Mouse (Mus musculus) stomach, embryonic 14.5 days (tissue): ENCODE results near the gene Uts2. TPM values are rescaled to one million over a fixed set of nuclear protein-coding genes. Genes with fewer than 3 reads are reported as not detected.

Source experiments
- ATAC-seq: fragments of 200-750 bp; cut with Nextera tagmentation; 2 replicates; pipeline ENCODE4 v1.8.0; 2017; ENCODE audit warnings: low read depth, moderate TSS enrichment; ENCODE audit not compliant: insufficient number of reproducible peaks, insufficient read depth, low FRiP score
- H3K27ac ChIP-seq: fragments of 300-500 bp; sonication (generic); 2 replicates; pipeline ENCODE4 v1.5.1; 2014; ENCODE audit warnings: mild to moderate bottlenecking, low read length, moderate library complexity, mixed read lengths
- H3K27me3 ChIP-seq: fragments of 300-500 bp; sonication (generic); 2 replicates; pipeline ENCODE4 v1.6.1; 2014; ENCODE audit warnings: low read length, control low read depth, mixed read lengths; ENCODE audit not compliant: control insufficient read depth, insufficient read depth
- H3K36me3 ChIP-seq: fragments of 300-500 bp; sonication (generic); 2 replicates; pipeline ENCODE4 v1.6.1; 2014; ENCODE audit warnings: mild to moderate bottlenecking, control low read depth, low read length, moderate library complexity, mixed read lengths; ENCODE audit not compliant: control insufficient read depth, insufficient read depth
- H3K4me1 ChIP-seq: fragments of 300-500 bp; sonication (generic); 2 replicates; pipeline ENCODE4 v1.6.1; 2014; ENCODE audit warnings: low read length, control low read depth, mixed read lengths; ENCODE audit not compliant: control insufficient read depth, insufficient read depth
- H3K4me2 ChIP-seq: fragments of 300-500 bp; sonication (generic); replicated peaks from 2 replicates; pipeline ENCODE4 v1.6.1; 2014; ENCODE audit warnings: low read depth, low read length, control low read depth
- H3K4me3 ChIP-seq: fragments of 300-500 bp; sonication (generic); 2 replicates; pipeline ENCODE4 v1.5.1; 2014; ENCODE audit warnings: low read depth, low read length, control low read depth
- H3K9ac ChIP-seq: fragments of 300-500 bp; sonication (generic); replicated peaks from 2 replicates; pipeline ENCODE4 v1.6.1; 2014; ENCODE audit warnings: low read depth, mild to moderate bottlenecking, control low read depth, low read length, moderate library complexity, mixed read lengths
- H3K9me3 ChIP-seq: fragments of 300-500 bp; sonication (generic); 2 replicates; pipeline ENCODE4 v1.6.1; 2016; ENCODE audit warnings: low read depth, low read length, control low read depth; ENCODE audit not compliant: control insufficient read depth
- WGBS: fragments of 180-500 bp; shearing (Covaris S2); extraction: QIAGEN DNeasy Blood & Tissue Kit; methylation state at CpG from one replicate; pipeline ENCODE4 v1.1.7; 2014; 5-methylcytosine and 5-hydroxymethylcytosine counted together
- polyA plus RNA-seq: library from polyadenylated mRNA; unstranded; fragments of >200 nt; fragmentation: Nextera tagmentation; extraction: Ambion mirVana; gene quantifications from 2 replicates; pipeline ENCODE4 v1.2.1, GENCODE M21; 2014

Gene Uts2
- polyA plus RNA-seq, 1 experiment from 2014 or later, result not detected

DNA sequence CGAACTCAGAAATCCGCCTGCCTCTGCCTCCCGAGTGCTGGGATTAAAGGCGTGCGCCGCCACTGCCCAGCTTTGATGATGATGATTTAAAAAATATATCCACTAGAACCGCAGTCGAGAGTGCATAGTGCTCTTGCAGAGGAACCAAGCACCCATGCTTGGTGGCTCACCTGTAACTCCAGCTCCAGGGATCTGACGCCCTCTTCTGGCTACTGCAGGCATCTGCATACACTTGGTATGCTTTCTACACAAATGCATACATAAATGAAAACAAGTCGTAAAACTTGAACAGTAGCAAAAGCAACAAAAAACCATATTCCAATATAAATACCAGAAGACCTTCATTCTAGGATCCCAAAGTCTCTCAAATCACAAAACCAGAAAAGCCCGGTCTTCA is 31.3 kb upstream of the Uts2 start:
- H3K4me2 ChIP-seq, result no peak overlapping the region
- H3K9me3 ChIP-seq, result no peaks in the 10 kb centered on the region
- no peak overlapping the region for H3K9ac ChIP-seq
- H3K4me1 ChIP-seq, result no peaks in the 10 kb centered on the region
- H3K36me3 ChIP-seq, result no peaks in the 10 kb centered on the region
- H3K27ac ChIP-seq, result no peak overlapping the region
- no peak overlapping the region for H3K4me3 ChIP-seq
- 70% methylated on average over 11 of the region's 11 CpGs for WGBS
- no peak for ATAC-seq
- no peaks in the 10 kb centered on the region for H3K27me3 ChIP-seq

DNA sequence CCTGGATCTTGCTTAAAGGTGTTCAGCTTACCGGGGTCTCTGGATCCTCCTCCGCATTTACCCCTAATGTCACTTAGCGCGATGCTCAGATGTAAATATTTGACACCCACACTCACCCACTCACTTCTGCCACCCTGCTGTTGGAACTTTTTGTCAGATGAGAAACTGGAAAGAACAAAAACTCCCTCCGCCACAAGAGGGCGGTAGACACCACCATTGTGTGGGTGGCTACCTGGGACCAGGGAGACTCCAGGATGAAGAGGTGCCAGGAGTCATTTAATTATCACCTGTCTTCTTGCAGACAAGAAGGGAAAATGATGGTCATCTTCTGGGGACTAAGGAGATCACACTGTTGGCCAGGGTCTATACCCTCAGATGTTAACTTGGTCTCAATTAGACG is 30.3 kb upstream of the Uts2 start:
- ATAC-seq, result no peak
- Histone ChIP-seq H3K4me2 (no peak overlapping the region), H3K9me3 (no peaks in the 10 kb centered on the region), H3K36me3 (no peaks in the 10 kb centered on the region), H3K4me3 (no peak overlapping the region), H3K9ac (no peak overlapping the region), H3K27me3 (no peaks in the 10 kb centered on the region), H3K27ac (no peak overlapping the region), H3K4me1 (no peaks in the 10 kb centered on the region)
- 13% methylated on average over 7 of the region's 7 CpGs for WGBS

DNA sequence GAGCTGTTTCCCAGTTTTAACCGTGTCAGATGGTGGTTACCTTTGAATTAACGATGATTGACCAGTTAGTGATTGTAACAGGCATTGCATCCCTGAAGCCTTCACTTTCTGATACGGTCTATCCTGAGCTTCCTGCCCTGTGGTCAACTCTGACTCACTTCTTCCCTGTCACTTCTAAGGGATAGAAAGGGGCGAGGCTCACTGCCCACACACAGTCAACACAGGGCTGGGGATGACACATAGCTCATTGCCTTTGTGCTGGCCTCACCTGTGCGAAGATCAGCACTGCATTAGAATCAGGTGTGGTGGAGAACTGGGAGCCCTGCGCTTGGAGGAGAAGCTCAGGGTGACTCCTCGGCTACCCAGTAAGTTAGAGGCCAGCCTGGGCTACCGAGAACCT is 27.9 kb upstream of the Uts2 start:
- no peaks in the 10 kb centered on the region for H3K27me3 ChIP-seq
- H3K9ac ChIP-seq, result no peak overlapping the region
- H3K27ac ChIP-seq, result no peak overlapping the region
- no peaks in the 10 kb centered on the region for H3K9me3 ChIP-seq
- H3K4me1 ChIP-seq, result no peaks in the 10 kb centered on the region
- H3K4me2 ChIP-seq, result no peak overlapping the region
- ATAC-seq, result no peak
- no peak overlapping the region for H3K4me3 ChIP-seq
- H3K36me3 ChIP-seq, result no peaks in the 10 kb centered on the region
- 83% methylated on average over 8 of the region's 8 CpGs for WGBS

DNA sequence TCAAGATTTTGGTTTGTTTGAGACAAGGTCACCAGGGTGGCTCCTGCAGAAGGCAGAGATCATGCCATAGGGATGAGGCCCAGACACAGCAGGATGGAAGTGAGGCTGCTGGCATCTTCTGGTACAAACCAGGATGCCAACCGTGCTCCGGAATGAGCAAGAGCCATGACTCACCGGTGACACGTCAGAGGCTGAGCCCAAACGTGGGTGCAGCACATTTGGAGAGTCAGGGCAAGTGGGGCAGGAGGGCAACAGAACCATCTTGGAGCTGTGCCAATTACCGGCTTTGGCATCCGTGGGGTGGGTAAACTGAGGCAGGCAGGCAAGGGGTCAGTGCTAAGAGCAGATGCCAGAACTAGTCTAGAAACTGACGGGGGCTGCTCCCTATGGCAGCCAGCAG is 23.6 kb upstream of the Uts2 start:
- Histone ChIP-seq H3K9ac (no peak overlapping the region), H3K4me3 (no peak overlapping the region), H3K36me3 (no peaks in the 10 kb centered on the region), H3K27me3 (no peaks in the 10 kb centered on the region), H3K4me1 (no peaks in the 10 kb centered on the region), H3K27ac (no peak overlapping the region), H3K4me2 (no peak overlapping the region), H3K9me3 (no peaks in the 10 kb centered on the region)
- no peak for ATAC-seq
- 78% methylated on average over 8 of the region's 8 CpGs for WGBS

DNA sequence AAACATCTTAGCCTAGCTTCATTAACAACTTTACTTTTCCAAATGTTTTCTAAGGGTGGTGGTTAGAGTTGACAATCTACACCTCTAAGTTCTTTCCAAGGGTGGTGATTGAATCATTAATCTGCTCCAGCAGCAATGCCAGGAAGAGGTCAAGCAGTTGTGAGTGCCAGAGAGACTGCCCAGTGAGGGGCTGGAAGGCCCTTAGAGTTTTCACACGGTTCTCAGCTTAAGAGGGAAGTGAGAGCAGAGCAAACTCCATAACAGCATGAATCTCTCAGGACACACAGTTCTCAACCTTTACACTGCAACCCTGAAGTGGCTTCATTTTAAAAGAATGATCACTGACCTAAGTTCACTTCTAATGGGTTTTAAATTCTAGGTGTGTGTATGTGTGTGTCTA is 21.8 kb upstream of the Uts2 start:
- WGBS, result 18% methylated on average over 1 of the region's 1 CpGs
- no peak overlapping the region for H3K4me3 ChIP-seq
- H3K4me2 ChIP-seq, result no peak overlapping the region
- ATAC-seq, result no peak
- H3K27ac ChIP-seq, result no peak overlapping the region
- H3K27me3 ChIP-seq, result no peaks in the 10 kb centered on the region
- no peaks in the 10 kb centered on the region for H3K9me3 ChIP-seq
- no peaks in the 10 kb centered on the region for H3K36me3 ChIP-seq
- H3K9ac ChIP-seq, result no peak overlapping the region
- no peaks in the 10 kb centered on the region for H3K4me1 ChIP-seq

DNA sequence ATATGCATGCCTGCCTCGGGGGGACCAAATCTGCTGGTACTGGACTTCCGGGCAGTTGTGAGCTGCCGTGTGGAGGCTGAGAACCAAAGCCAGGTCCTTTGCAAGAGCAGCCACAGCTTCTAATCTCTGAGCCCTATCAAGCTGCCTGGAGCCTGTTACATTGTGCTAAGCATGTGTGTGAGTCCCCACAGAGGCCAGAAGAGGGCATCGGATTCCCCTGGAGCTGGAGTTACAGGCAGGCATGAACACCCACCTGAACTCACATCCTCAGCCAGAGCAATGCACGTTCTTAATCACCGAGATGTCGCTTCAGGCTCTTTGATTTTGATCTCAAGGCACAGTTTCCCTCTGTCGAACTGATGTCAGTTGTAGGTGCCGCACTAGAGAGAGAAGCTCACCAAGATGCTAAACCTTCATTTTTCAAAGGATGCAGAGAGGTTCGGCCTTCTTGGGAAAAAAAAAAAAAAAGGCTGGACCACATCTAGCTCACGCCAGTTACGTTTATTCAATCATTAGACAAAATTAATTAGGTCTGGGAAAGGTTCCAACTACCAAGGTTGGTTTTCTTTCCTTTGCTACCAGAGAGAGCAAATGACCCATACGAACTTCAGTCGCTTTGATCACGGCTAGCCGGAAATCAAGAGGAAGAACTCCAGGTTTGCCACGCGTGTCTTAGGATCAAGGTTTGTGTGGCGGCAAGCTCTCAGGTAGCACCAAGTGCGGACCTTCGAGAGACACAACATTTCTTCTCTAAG is 18.6 kb upstream of the Uts2 start:
- Histone ChIP-seq H3K4me2 (no peak overlapping the region), H3K4me3 (no peak overlapping the region), H3K4me1 (no peaks in the 10 kb centered on the region), H3K36me3 (no peaks in the 10 kb centered on the region), H3K9ac (no peak overlapping the region), H3K9me3 (no peaks in the 10 kb centered on the region), H3K27ac (no peak overlapping the region), H3K27me3 (no peaks in the 10 kb centered on the region)
- WGBS, result 80% methylated on average over 21 of the region's 21 CpGs
- ATAC-seq, result no peak

DNA sequence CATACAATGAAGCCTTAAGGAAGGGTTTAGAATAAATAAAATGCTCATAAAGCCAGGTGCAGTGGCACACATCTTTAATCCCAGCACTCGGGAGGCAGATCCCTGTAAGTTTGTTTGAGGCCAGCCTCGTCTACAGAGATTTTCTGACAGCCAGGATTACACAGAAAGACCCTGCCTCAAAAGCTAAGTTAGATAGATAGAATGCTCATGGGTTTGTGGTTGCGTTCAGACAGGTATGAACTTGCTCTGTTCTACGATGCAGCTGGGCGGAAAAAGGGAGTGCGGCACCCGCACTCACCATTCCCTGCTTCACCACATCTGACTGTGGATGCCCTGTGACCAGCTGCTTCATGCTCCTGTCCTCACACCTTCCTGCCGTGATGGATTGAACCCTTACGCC is 17.4 kb upstream of the Uts2 start:
- Histone ChIP-seq H3K36me3 (no peaks in the 10 kb centered on the region), H3K9ac (no peak overlapping the region), H3K4me1 (no peaks in the 10 kb centered on the region), H3K4me3 (no peak overlapping the region), H3K27me3 (no peaks in the 10 kb centered on the region), H3K27ac (no peak overlapping the region), H3K4me2 (no peak overlapping the region), H3K9me3 (no peaks in the 10 kb centered on the region)
- no peak for ATAC-seq
- WGBS, result 73% methylated on average over 9 of the region's 9 CpGs

DNA sequence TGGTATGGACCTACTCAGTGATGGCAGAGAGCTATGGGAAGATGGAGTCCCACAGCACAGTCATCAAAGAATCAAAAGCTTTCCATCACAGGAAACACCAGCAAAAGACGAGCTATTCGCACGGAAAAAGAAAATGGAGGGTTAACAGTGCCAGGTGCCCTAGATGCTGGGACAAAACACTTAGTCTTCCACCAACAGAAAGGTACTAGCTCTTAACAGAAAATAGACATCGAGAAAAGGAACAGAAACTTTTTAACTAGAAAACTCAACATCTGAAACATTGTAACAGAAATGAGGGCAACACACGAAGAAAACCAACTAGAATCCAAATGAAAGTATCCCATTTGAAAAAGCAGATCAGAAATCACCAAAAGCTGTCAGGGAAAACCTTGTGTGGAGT is 16.7 kb upstream of the Uts2 start:
- no peaks in the 10 kb centered on the region for H3K27me3 ChIP-seq
- no peak overlapping the region for H3K4me3 ChIP-seq
- ATAC-seq, result no peak
- H3K4me1 ChIP-seq, result no peaks in the 10 kb centered on the region
- H3K36me3 ChIP-seq, result no peaks in the 10 kb centered on the region
- H3K27ac ChIP-seq, result no peak overlapping the region
- 88% methylated on average over 5 of the region's 5 CpGs for WGBS
- H3K9me3 ChIP-seq, result no peaks in the 10 kb centered on the region
- H3K9ac ChIP-seq, result no peak overlapping the region
- H3K4me2 ChIP-seq, result no peak overlapping the region

DNA sequence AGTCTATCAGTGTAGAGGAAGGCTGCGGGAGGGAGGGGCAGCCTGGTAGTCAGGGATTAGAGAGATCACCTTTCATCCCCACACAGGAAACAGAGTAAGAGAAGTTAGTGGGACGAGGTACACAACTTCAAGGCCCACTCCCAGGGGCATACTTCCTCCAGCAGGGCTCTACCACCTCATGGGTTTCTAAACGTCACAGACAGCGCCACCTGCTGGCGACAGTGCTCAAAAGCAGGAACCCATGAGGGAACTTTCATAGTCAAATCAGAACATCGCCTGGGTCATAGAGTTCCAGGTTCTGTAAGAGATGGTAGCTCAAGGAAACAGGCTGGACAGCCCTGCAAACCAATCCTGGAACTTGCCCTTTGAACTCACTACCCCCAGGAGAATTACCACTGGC is 6.7 kb upstream of the Uts2 start:
- Histone ChIP-seq H3K4me1 (no peaks in the 10 kb centered on the region), H3K27ac (no peak overlapping the region), H3K4me2 (no peak overlapping the region), H3K27me3 (no peaks in the 10 kb centered on the region), H3K9ac (no peak overlapping the region), H3K9me3 (no peaks in the 10 kb centered on the region; the same call in 1 of the 2 replicates), H3K36me3 (no peaks in the 10 kb centered on the region), H3K4me3 (no peak overlapping the region)
- 43% methylated on average over 6 of the region's 6 CpGs for WGBS
- ATAC-seq, result no peak
